13 mouse cellular contexts compared by ENCODE assay signal in the genomic region with DNA sequence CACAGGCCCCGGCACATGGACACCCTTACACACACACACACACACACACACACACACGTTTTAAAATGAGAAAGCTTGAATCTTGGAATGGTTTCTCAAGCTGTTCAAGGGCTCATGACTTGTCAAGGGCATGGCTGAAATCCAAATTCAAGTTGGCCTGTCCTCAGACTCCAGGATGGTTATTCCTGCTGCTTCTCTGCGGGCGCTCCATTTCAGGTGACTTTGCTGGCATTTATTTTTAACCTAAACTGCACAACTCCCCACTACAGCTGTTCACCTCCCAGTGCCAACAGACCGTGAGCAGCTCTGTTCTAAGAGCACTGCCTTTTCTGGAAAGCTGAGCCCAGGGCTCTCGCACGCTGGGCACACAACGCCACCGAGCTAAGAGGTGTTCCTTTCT. TPM values are rescaled to one million over a fixed set of nuclear protein-coding genes. Genes with fewer than 3 reads are reported as not detected.
DNase-seq lines count a peak whose midpoint lies in the region; ATAC-seq lines count a peak whose summit lies in the region.
"Had no signal": no experiment of that assay in that cellular context is flagged by ENCODE, and none has a peak within 500 bp of the region (broad histone marks: within the 10 kb centered on the region; RNA-seq: fewer than 3 reads in every experiment).

No protein-coding gene starts in this region.

- H3K27me3 ChIP-seq in heart, embryonic 16.5 days (ENCODE audit: control insufficient read depth, insufficient read depth, low read length): no peaks in the 10 kb centered on the region
- H3K27me3 ChIP-seq in hindbrain, embryonic 12.5 days: no peaks in the 10 kb centered on the region
- H3K27me3 ChIP-seq in midbrain, embryonic 13.5 days: no peaks in the 10 kb centered on the region
- H3K27me3 ChIP-seq: limb, embryonic 13.5 days had no signal

- 38% methylated on average over 9 of the region's 9 CpGs for WGBS in heart, embryonic 16.5 days
- WGBS in hindbrain, embryonic 12.5 days: 93% methylated on average over 9 of the region's 9 CpGs
- WGBS in midbrain, embryonic 13.5 days: 90% methylated on average over 9 of the region's 9 CpGs

- H3K36me3 ChIP-seq in heart, embryonic 16.5 days (ENCODE audit: control insufficient read depth, insufficient read depth): peaks cover 3% of the 10 kb centered on the region; the same call in 1 of the 2 replicates
- no peaks in the 10 kb centered on the region for H3K36me3 ChIP-seq in hindbrain, embryonic 12.5 days
- H3K36me3 ChIP-seq in midbrain, embryonic 13.5 days: no peaks in the 10 kb centered on the region
- H3K36me3 ChIP-seq: limb, embryonic 13.5 days had no signal

- peak; percentile 82 for ATAC-seq in heart, embryonic 16.5 days (replicated peaks; ENCODE audit: extremely low read depth, insufficient read depth, low FRiP score)
- ATAC-seq in erythroblast, adult 5-6 weeks (replicated peaks; ENCODE audit: low FRiP score, poor library complexity, severe bottlenecking): no peak
- no peak for ATAC-seq in hindbrain, embryonic 12.5 days (ENCODE audit: low FRiP score)
- ATAC-seq in midbrain, embryonic 13.5 days: no peak

- peak overlapping the region; percentile 26; the same call in 1 of the 2 replicates for H3K4me2 ChIP-seq in heart, embryonic 16.5 days (ENCODE audit: low read depth, low read length)
- no peak overlapping the region for H3K4me2 ChIP-seq in hindbrain, embryonic 12.5 days (replicated peaks)
- no peak overlapping the region for H3K4me2 ChIP-seq in midbrain, embryonic 13.5 days (replicated peaks)
- H3K4me2 ChIP-seq: limb, embryonic 13.5 days had no signal

- H3K4me3 ChIP-seq in heart, embryonic 16.5 days (ENCODE audit: low read length): no peak overlapping the region
- H3K4me3 ChIP-seq in hindbrain, embryonic 12.5 days: no peak overlapping the region
- H3K4me3 ChIP-seq in midbrain, embryonic 13.5 days (replicated peaks): no peak overlapping the region
- H3K4me3 ChIP-seq: limb, embryonic 13.5 days had no signal

- H3K4me1 ChIP-seq in heart, embryonic 16.5 days (ENCODE audit: control insufficient read depth, insufficient read depth, low read length): peaks cover 16% of the 10 kb centered on the region
- H3K4me1 ChIP-seq in hindbrain, embryonic 12.5 days: no peaks in the 10 kb centered on the region
- H3K4me1 ChIP-seq in midbrain, embryonic 13.5 days (replicated peaks): no peaks in the 10 kb centered on the region

- DNase-seq in heart, adult 11 months: peak; percentile 94
- DNase-seq in heart, postnatal 25 days (ENCODE audit: low spot score): no peak
- DNase-seq in adrenal gland, adult 2 months: peak; percentile 71
- DNase-seq in brain, adult 2 months (ENCODE audit: low read depth, low spot score): peak; percentile 77
- DNase-seq: right cerebral cortex, postnatal 14 days had no signal

- peak overlapping the region; percentile 52 for H3K9ac ChIP-seq in heart, embryonic 16.5 days (ENCODE audit: low read length)
- H3K9ac ChIP-seq in hindbrain, embryonic 12.5 days: no peak overlapping the region
- H3K9ac ChIP-seq in midbrain, embryonic 13.5 days (replicated peaks): no peak overlapping the region
- H3K9ac ChIP-seq: limb, embryonic 13.5 days had no signal

- intact Hi-C loops in heart, postnatal 25 days (cut with DNase I): no loop called here

- H3K27ac ChIP-seq in heart, embryonic 16.5 days (ENCODE audit: low read length): peak overlapping the region; percentile 94
- no peak overlapping the region for H3K27ac ChIP-seq in hindbrain, embryonic 12.5 days
- no peak overlapping the region for H3K27ac ChIP-seq in midbrain, embryonic 13.5 days
- H3K27ac ChIP-seq: limb, embryonic 13.5 days; macrophage; stomach, postnatal 0 days had no signal

- H3K9me3 ChIP-seq in heart, embryonic 16.5 days (replicated peaks; ENCODE audit: control insufficient read depth, low read length): 0 out of 2 replicates have a peak, but pooled peaks cover 4% of the 10 kb centered on the region
- H3K9me3 ChIP-seq in hindbrain, embryonic 12.5 days (replicated peaks): no peaks in the 10 kb centered on the region
- H3K9me3 ChIP-seq in midbrain, embryonic 13.5 days: no peaks in the 10 kb centered on the region
- H3K9me3 ChIP-seq: limb, embryonic 13.5 days had no signal

RNA-seq across cellular contexts. Expression of a gene that starts 31.3 kb away (rescaled TPM):
- total RNA-seq in heart, postnatal 25 days (2021): not detected
- not detected for total RNA-seq in adrenal gland, adult 2 months (2021)
- not detected in 2 replicates for polyA plus RNA-seq in adrenal gland, adult 2 months (2012; rRNA removed)
- polyA plus RNA-seq in heart, embryonic 16.5 days (2015; fragmentation: Nextera tagmentation; extraction: Ambion mirVana): 0.13 and 0.36 TPM in 2 replicates
- total RNA-seq in erythroblast, adult 5-6 weeks (2015; ENCODE audit: low replicate concordance): not detected in 2 replicates
- total RNA-seq in erythroblast, adult 5-6 weeks (2017; ENCODE audit: low replicate concordance): not detected in 2 replicates
- 0.13 and 0.27 TPM in 2 replicates for polyA plus RNA-seq in hindbrain, embryonic 12.5 days (2016; fragmentation: Nextera tagmentation; extraction: Ambion mirVana)
- 0.09 and 0.28 TPM in 2 replicates for polyA plus RNA-seq in midbrain, embryonic 13.5 days (2015; fragmentation: Nextera tagmentation; extraction: Ambion mirVana)
- polyA plus RNA-seq: macrophage; neural tube, embryonic 11.5 days; stomach, postnatal 0 days had no signal

RNA-seq across cellular contexts. Expression of a gene that starts 41.5 kb away (rescaled TPM):
- 10 to 100 TPM; 86.2 to 88.8 TPM for total RNA-seq in heart, postnatal 25 days (2021)
- total RNA-seq in adrenal gland, adult 2 months (2021): 100 to 1,000 TPM; 131 to 211 TPM
- 122 and 133 TPM in 2 replicates for polyA plus RNA-seq in adrenal gland, adult 2 months (2012; rRNA removed)
- polyA plus RNA-seq in heart, embryonic 16.5 days (2015; fragmentation: Nextera tagmentation; extraction: Ambion mirVana): 153 and 163 TPM in 2 replicates
- total RNA-seq in erythroblast, adult 5-6 weeks (2015; ENCODE audit: low replicate concordance): 39.3 and 48.2 TPM in 2 replicates
- 28.4 and 31.3 TPM in 2 replicates for total RNA-seq in erythroblast, adult 5-6 weeks (2017; ENCODE audit: low replicate concordance)
- polyA plus RNA-seq in hindbrain, embryonic 12.5 days (2016; fragmentation: Nextera tagmentation; extraction: Ambion mirVana): 264 and 270 TPM in 2 replicates
- polyA plus RNA-seq in midbrain, embryonic 13.5 days (2015; fragmentation: Nextera tagmentation; extraction: Ambion mirVana): 244 and 247 TPM in 2 replicates
